Mouse (Mus musculus) liver, embryonic 11.5 days (tissue): ENCODE measurements around the gene Pitpna. TPM values are rescaled to one million over a fixed set of nuclear protein-coding genes. Genes with fewer than 3 reads are reported as not detected.

Source experiments
- ATAC-seq: fragments of 200-750 bp; cut with Nextera tagmentation; replicated peaks from 2 replicates; pipeline ENCODE4 v1.8.0; 2017; ENCODE audit warnings: moderate number of reproducible peaks, mild to moderate bottlenecking, moderate TSS enrichment, moderate library complexity; ENCODE audit not compliant: low FRiP score
- DNase-seq: peaks from one replicate; pipeline ENCODE4 v3.0.0-alpha.2; 2017; ENCODE audit warnings: low spot score
- H3K27ac ChIP-seq: fragments of 300-500 bp; sonication (generic); 2 replicates; pipeline ENCODE4 v1.5.1; 2014; ENCODE audit warnings: mild to moderate bottlenecking, low read depth, low read length, control low read depth
- H3K27me3 ChIP-seq: fragments of 300-500 bp; sonication (generic); replicated peaks from 2 replicates; pipeline ENCODE4 v1.6.1; 2014; ENCODE audit warnings: low read length, mixed read lengths; ENCODE audit not compliant: control insufficient read depth, insufficient read depth
- H3K36me3 ChIP-seq: fragments of 300-500 bp; sonication (generic); 2 replicates; pipeline ENCODE4 v1.6.1; 2014; ENCODE audit warnings: mild to moderate bottlenecking, low read length, moderate library complexity, mixed read lengths; ENCODE audit not compliant: control insufficient read depth, insufficient read depth
- H3K4me1 ChIP-seq: fragments of 300-500 bp; sonication (generic); replicated peaks from 2 replicates; pipeline ENCODE4 v1.6.1; 2014; ENCODE audit warnings: low read length, mixed read lengths; ENCODE audit not compliant: control insufficient read depth, insufficient read depth
- H3K4me2 ChIP-seq: fragments of 300-500 bp; sonication (generic); 2 replicates; pipeline ENCODE4 v1.6.1; 2014; ENCODE audit warnings: mild to moderate bottlenecking, control low read depth, moderate library complexity
- H3K4me3 ChIP-seq: fragments of 300-500 bp; sonication (generic); 2 replicates; pipeline ENCODE4 v1.5.1; 2014; ENCODE audit warnings: low read depth, low read length, control low read depth
- H3K9ac ChIP-seq: fragments of 300-500 bp; sonication (generic); 2 replicates; pipeline ENCODE4 v1.6.1; 2014; ENCODE audit warnings: low read depth, low read length, control low read depth
- H3K9me3 ChIP-seq: fragments of 300-500 bp; sonication (generic); 2 replicates; pipeline ENCODE4 v1.6.1; 2016; ENCODE audit warnings: low read length, inconsistent platforms, mixed read lengths; ENCODE audit not compliant: control insufficient read depth
- WGBS: fragments of 180-500 bp; shearing (Covaris S2); extraction: QIAGEN DNeasy Blood & Tissue Kit; methylation state at CpG from one replicate; pipeline ENCODE4 v1.1.7; 2014; 5-methylcytosine and 5-hydroxymethylcytosine counted together
- polyA plus RNA-seq: library from polyadenylated mRNA; unstranded; fragments of >200 nt; fragmentation: Nextera tagmentation; extraction: Ambion mirVana; gene quantifications from 2 replicates; pipeline ENCODE4 v1.2.1, GENCODE M21; 2014

Gene Pitpna
- polyA plus RNA-seq, 1 experiment from 2014 or later = 63.2 TPM

DNA sequence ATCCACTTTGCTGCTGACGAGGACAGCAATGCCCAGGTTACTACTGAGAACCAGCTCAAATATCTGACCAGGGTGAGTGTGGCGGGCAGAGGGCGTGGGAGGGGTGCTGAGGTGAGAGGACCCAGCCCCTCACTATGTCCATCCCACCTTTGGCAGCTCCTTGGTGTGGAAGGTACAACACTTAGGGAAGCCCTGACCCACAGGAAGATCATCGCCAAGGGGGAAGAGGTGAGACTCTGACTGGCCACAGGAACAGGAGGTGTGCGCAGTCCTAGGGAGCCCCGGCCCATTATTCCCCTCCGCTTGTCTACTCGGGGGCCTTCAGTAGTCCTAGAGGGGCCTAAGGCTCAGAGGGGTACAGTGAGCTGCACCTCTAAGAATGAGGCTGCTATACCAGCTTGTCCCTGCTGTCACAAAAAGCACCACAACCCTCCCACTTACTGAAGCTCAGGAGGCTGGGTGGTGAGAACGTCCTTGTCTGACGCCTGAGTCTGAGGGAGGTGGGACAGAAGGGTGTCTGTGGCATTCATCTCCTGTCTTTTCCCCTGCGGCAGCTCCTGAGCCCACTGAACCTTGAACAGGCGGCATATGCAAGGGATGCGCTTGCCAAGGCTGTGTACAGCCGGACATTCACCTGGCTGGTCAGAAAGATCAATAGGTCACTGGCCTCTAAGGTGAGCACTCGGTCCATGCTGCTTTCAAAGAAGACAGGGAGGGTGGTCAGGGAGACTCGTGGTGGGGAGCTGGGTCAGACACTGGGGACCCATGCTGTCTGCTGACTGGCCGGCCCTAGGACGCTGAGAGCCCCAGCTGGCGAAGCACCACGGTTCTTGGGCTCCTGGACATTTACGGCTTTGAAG is 73.3 kb downstream of the Pitpna start:
- H3K27me3 ChIP-seq = no peaks in the 10 kb centered on the region
- peaks cover 12% of the 10 kb centered on the region for H3K4me1 ChIP-seq
- no peaks in the 10 kb centered on the region for H3K9me3 ChIP-seq
- no peak overlapping the region for H3K4me3 ChIP-seq
- H3K27ac ChIP-seq = no peak overlapping the region
- H3K9ac ChIP-seq = no peak overlapping the region
- WGBS = 84% methylated on average over 21 of the region's 21 CpGs
- ATAC-seq = no peak
- H3K36me3 ChIP-seq = peaks cover 49% of the 10 kb centered on the region
- DNase-seq = no peak
- no peak overlapping the region for H3K4me2 ChIP-seq

DNA sequence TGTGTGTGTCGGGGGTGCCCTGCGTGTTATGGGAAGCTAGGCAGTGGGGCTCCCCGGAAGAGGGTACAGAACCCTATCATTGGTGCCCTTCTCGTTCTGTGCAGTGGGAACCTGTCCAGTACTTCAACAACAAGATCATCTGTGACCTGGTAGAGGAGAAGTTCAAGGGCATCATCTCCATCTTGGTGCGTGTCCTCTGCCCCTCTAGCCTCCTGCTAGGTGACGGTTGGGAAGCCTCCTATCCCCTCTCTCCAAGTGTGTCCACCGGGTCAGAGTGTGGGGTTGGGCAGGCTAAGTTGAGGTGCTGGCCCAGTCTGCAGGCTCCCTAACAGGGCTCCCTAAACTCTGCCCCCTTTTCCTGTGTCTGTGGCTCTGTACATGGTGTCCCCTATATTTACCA is 74.2 kb downstream of the Pitpna start:
- peaks cover 2% of the 10 kb centered on the region; the same call in 1 of the 2 replicates for H3K4me1 ChIP-seq
- no peak overlapping the region for H3K27ac ChIP-seq
- no peak overlapping the region for H3K4me3 ChIP-seq
- WGBS = 87% methylated on average over 7 of the region's 7 CpGs
- H3K9me3 ChIP-seq = no peaks in the 10 kb centered on the region
- H3K27me3 ChIP-seq = no peaks in the 10 kb centered on the region
- DNase-seq (no peak), ATAC-seq (no peak)
- H3K4me2 ChIP-seq = no peak overlapping the region
- peaks cover 55% of the 10 kb centered on the region for H3K36me3 ChIP-seq
- H3K9ac ChIP-seq = no peak overlapping the region

DNA sequence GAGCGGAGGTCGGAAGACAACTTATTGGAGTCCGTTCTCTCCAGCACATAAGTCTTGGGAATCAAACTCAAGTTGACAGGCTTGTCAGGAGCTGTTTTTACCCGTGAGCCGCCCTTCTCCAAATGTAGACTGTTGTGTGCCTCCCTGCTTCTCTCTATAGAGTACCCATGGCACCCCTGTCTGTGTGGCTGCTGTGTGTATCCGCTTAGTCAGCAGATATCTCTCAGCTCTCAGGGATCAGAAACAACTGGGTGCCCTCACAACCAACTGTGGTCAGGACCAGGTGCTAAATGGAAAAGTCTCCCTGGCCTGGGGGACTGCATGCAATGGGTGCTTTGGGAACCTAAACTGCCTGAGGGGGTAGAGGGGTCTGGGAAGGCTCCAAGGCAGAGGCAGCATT is 78.4 kb downstream of the Pitpna start:
- Histone ChIP-seq H3K4me1 (no peaks in the 10 kb centered on the region), H3K4me3 (no peak overlapping the region), H3K27ac (no peak overlapping the region), H3K36me3 (peaks cover 55% of the 10 kb centered on the region), H3K27me3 (no peaks in the 10 kb centered on the region), H3K4me2 (no peak overlapping the region), H3K9me3 (no peaks in the 10 kb centered on the region), H3K9ac (no peak overlapping the region)
- ATAC-seq (no peak), DNase-seq (no peak)
- 92% methylated on average over 6 of the region's 6 CpGs for WGBS

GRCm38 (mm10) chr11:75668621-75669020 is 80.7 kb downstream of the Pitpna start:
- Histone ChIP-seq H3K27me3 (no peaks in the 10 kb centered on the region), H3K9me3 (no peaks in the 10 kb centered on the region), H3K4me1 (no peaks in the 10 kb centered on the region), H3K27ac (no peak overlapping the region), H3K9ac (no peak overlapping the region), H3K36me3 (peaks cover 63% of the 10 kb centered on the region), H3K4me2 (no peak overlapping the region), H3K4me3 (no peak overlapping the region)
- no peak for ATAC-seq
- 65% methylated on average over 3 of the region's 3 CpGs for WGBS
- no peak for DNase-seq

- no peaks in the 10 kb centered on the region for H3K27me3 ChIP-seq
- H3K4me2 ChIP-seq = no peak overlapping the region
- no peak overlapping the region for H3K4me3 ChIP-seq
- peaks cover 63% of the 10 kb centered on the region for H3K36me3 ChIP-seq
- DNase-seq = no peak
- no peaks in the 10 kb centered on the region for H3K9me3 ChIP-seq
- no peaks in the 10 kb centered on the region for H3K4me1 ChIP-seq
- no peak overlapping the region for H3K27ac ChIP-seq
- no peak for ATAC-seq
- 83% methylated on average over 11 of the region's 11 CpGs for WGBS
- no peak overlapping the region for H3K9ac ChIP-seq
Observed at GRCm38 (mm10) chr11:75669176-75669852, 81.4 kb downstream of the Pitpna start.

DNA sequence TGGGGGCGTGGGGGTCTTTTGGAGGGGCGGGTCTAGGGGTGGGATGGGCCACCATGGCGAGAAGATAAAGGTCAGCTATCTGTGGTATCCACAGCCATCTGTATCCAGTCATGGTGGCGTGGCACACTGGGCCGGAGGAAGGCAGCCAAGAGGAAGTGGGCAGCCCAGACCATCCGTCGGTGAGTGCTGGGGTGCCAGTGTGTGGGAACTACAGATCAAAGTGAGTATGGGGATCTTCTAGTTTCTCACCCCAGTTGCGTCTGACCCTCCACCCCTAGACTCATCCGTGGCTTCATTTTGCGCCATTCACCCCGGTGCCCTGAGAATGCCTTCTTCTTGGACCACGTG is 81.9 kb downstream of the Pitpna start:
- Histone ChIP-seq H3K36me3 (peaks cover 61% of the 10 kb centered on the region), H3K9ac (no peak overlapping the region), H3K4me3 (no peak overlapping the region), H3K4me1 (no peaks in the 10 kb centered on the region), H3K9me3 (no peaks in the 10 kb centered on the region), H3K27me3 (no peaks in the 10 kb centered on the region), H3K27ac (no peak overlapping the region), H3K4me2 (no peak overlapping the region)
- no peak for DNase-seq
- no peak for ATAC-seq
- WGBS = 78% methylated on average over 12 of the region's 12 CpGs

DNA sequence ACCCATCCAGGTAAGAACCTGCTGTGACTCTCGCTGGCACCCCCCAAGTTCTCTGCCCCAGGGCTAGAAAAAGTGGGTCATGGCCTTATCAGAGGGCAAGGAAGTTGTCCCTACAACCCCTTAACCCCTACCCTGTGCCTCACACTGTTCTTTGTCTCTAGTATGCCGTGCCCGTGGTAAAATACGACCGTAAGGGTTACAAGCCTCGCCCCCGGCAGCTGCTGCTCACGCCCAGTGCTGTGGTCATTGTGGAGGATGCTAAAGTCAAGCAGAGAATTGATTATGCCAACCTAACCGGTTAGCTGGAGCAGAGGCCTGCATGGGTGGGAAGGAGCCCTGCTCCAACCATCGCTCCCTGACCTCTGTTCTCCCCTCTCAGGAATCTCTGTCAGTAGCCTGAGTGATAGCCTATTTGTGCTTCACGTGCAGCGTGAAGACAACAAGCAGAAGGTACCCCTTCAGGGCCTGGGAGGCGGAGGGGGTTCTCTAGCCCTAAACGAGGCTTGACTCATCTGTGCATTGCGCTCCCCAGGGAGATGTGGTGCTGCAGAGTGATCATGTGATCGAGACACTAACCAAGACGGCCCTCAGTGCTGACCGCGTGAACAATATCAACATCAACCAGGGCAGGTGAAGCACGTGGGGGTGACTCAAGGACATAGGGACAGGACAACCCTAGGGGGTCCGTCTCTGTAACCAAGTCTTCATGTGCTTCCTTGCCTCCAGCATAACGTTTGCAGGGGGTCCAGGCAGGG is 83.7 kb downstream of the Pitpna start:
- ATAC-seq = no peak
- WGBS = 86% methylated on average over 22 of the region's 22 CpGs
- Histone ChIP-seq H3K4me1 (no peaks in the 10 kb centered on the region), H3K36me3 (peaks cover 45% of the 10 kb centered on the region), H3K27ac (no peak overlapping the region), H3K9me3 (no peaks in the 10 kb centered on the region), H3K4me3 (no peak overlapping the region), H3K4me2 (no peak overlapping the region), H3K9ac (no peak overlapping the region), H3K27me3 (no peaks in the 10 kb centered on the region)
- no peak for DNase-seq

DNA sequence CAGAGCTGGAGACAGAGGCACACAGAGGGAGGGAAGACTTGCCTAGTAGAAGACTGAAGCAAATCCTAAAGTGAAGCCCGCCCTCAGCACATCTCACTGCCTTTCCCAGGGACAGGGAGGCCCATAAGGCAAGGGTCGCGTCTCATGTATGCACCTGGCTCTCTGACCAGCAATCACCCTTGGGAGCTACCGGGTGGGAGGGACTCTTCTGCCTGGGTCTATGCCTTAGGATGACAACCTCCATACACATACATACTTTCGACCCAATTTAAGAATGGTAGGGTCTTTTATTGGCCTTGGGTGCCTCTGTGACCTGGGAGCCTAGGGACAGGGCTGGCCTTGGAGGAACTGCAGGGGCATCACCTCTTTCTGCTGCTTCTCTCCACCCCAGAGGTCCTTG is 85.5 kb downstream of the Pitpna start:
- H3K36me3 ChIP-seq = peaks cover 37% of the 10 kb centered on the region
- WGBS = 86% methylated on average over 5 of the region's 5 CpGs
- H3K4me1 ChIP-seq = 0 out of 2 replicates have a peak, but pooled peaks cover 2% of the 10 kb centered on the region
- H3K4me2 ChIP-seq = no peak overlapping the region
- H3K9ac ChIP-seq = no peak overlapping the region
- H3K27ac ChIP-seq = no peak overlapping the region
- DNase-seq (no peak), ATAC-seq (no peak)
- no peak overlapping the region for H3K4me3 ChIP-seq
- H3K27me3 ChIP-seq = no peaks in the 10 kb centered on the region
- H3K9me3 ChIP-seq = no peaks in the 10 kb centered on the region
